Mouse (Mus musculus): Measurements from ENCODE around the gene Lzts2. TPM values are rescaled to one million over a fixed set of nuclear protein-coding genes. Genes with fewer than 3 reads are reported as not detected.
"Not testable (repeated sequence)": the region's sequence is repeated elsewhere in the genome, so short reads cannot be mapped to it uniquely, and the experiment has no call there.

Gene Lzts2
- polyA plus RNA-seq, 1 experiment: 39.9 TPM

DNA sequence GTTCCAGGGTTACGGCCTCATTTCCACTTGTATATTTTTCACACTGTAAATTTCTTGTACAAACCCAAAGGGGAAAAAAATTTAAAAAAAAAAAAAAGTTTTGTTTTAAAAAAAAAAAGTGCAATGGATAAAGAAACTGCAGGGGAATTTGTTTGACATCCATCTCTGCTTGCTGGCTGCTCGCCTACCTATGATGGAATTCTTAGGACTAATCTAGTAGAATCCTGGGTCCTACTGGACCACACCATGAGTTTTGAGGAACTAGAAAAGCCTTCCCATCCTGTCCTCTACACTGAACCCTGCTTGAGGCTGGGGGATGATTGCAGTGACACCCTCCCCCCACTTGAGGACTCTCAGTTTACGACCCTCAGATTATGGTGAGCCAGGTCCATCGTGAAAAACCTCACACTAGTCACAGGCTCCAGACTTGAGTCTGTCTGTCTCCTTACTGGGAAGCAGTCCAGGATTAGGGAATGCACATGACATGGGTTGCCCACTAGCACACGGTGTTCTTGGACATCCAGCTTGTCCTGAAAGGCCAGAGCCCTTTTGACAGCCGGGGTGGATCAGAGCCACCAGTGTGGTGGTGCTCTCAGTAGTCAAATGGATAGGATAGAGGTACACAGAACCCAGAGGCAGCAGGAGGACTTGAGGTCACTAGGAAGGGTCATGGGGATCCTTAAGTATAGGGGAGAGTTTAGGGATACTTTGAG lies 12.9 kb downstream of the Lzts2 start:
- TF ChIP-seq CTCF (IDR thresholded peaks at IDR 0.05; ENCODE audit: borderline replicate concordance, extremely low read depth, insufficient read depth, insufficient read length) (no peak), POLR2A (IDR thresholded peaks at IDR 0.05; ENCODE audit: borderline replicate concordance, extremely low read depth, insufficient read depth, insufficient read length, poor library complexity, severe bottlenecking) (no peak)
- no peak for DNase-seq (ENCODE audit: low read depth)

DNA sequence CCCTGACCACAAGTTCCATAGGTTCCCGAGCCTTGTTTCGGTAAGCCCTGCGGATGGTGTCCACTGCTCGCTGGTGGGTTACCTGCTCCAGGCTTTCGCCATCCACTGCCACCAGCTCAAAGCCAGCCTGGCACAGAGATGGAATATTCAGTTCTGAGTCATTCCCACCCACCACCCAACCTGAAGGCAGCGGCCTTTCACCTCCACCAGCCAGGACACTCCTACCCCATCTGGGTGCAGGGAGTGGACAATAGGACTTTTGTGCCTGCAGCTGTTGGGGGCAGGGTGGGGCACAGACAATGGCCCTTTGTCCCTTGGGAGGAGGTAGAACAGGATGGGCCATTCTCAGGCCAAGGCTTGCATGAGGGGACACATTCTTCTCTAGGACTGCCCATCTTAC lies 13.6 kb downstream of the Lzts2 start:
- no peak for TF ChIP-seq CTCF (IDR thresholded peaks at IDR 0.05; ENCODE audit: borderline replicate concordance, extremely low read depth, insufficient read depth, insufficient read length)
- TF ChIP-seq POLR2A (IDR thresholded peaks at IDR 0.05; ENCODE audit: borderline replicate concordance, extremely low read depth, insufficient read depth, insufficient read length, poor library complexity, severe bottlenecking): no peak
- no peak for DNase-seq (ENCODE audit: low read depth)

DNA sequence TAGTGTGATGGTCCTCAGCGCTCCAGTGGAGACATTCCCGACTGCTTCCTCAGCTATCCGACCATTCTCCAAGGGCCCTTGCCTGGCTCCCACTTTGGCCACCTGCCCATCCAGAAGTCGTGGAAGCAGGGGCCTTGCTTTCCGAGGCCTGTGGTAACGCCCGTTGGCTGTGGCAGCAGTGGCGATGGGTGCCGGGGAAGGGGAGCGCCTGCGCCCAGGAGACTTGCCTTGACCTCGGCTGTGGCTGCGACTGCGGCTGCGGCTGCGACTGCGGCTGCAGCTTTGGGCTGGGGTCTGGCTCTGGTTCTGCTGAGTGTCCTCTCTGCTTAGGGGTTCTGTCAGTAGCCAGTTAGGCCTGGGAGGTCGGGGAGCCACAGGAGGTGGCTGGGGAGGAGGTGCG lies 14.5 kb downstream of the Lzts2 start:
- no peak for DNase-seq (ENCODE audit: low read depth)
- TF ChIP-seq CTCF (IDR thresholded peaks at IDR 0.05; ENCODE audit: borderline replicate concordance, extremely low read depth, insufficient read depth, insufficient read length) (no peak), POLR2A (IDR thresholded peaks at IDR 0.05; ENCODE audit: borderline replicate concordance, extremely low read depth, insufficient read depth, insufficient read length, poor library complexity, severe bottlenecking) (no peak)

DNA sequence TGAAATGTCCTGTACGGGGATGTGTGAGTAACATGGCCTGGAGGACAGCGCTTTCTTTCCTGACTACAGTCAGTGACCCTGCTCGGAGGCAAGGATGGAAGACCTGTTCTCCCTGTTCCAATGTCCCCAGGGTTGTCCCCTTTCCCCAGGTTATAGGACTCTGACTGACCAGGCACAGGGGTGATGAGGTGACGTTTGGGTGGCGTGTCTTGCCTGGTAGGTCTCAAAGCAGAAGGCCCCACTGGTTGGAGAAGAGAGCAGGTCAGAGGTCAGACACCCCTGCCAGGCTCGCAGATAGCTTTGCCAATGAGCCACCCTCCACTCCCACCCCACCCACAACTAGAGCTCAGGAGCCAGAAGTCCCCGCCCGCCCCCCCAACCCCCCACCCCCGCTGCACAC lies 15.4 kb downstream of the Lzts2 start:
- TF ChIP-seq CTCF (IDR thresholded peaks at IDR 0.05; ENCODE audit: borderline replicate concordance, extremely low read depth, insufficient read depth, insufficient read length) (no peak), POLR2A (IDR thresholded peaks at IDR 0.05; ENCODE audit: borderline replicate concordance, extremely low read depth, insufficient read depth, insufficient read length, poor library complexity, severe bottlenecking) (no peak)
- DNase-seq (ENCODE audit: low read depth): no peak

DNA sequence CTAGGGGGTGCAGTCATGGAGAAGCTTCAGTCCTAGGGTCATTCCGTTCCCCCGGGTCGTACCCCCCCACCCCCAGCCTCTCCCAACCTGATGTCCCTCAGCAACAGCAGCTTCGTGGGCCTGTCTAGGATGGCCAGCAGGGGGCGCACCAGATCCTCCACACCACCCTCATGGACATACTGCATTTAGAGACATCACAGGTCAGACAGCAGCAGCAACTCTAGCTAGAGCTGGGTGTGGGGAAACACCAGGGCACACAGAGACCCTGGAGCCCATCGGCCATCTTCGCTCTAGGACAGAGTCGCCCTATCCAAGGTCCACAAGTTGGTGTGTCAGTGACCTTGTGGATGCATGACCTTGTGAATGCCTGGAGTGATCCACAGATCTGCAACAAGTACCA lies 15.9 kb downstream of the Lzts2 start:
- TF ChIP-seq CTCF (IDR thresholded peaks at IDR 0.05; ENCODE audit: borderline replicate concordance, extremely low read depth, insufficient read depth, insufficient read length) (peak; percentile 80), POLR2A (IDR thresholded peaks at IDR 0.05; ENCODE audit: borderline replicate concordance, extremely low read depth, insufficient read depth, insufficient read length, poor library complexity, severe bottlenecking) (no peak)
- DNase-seq (ENCODE audit: low read depth): no peak

DNA sequence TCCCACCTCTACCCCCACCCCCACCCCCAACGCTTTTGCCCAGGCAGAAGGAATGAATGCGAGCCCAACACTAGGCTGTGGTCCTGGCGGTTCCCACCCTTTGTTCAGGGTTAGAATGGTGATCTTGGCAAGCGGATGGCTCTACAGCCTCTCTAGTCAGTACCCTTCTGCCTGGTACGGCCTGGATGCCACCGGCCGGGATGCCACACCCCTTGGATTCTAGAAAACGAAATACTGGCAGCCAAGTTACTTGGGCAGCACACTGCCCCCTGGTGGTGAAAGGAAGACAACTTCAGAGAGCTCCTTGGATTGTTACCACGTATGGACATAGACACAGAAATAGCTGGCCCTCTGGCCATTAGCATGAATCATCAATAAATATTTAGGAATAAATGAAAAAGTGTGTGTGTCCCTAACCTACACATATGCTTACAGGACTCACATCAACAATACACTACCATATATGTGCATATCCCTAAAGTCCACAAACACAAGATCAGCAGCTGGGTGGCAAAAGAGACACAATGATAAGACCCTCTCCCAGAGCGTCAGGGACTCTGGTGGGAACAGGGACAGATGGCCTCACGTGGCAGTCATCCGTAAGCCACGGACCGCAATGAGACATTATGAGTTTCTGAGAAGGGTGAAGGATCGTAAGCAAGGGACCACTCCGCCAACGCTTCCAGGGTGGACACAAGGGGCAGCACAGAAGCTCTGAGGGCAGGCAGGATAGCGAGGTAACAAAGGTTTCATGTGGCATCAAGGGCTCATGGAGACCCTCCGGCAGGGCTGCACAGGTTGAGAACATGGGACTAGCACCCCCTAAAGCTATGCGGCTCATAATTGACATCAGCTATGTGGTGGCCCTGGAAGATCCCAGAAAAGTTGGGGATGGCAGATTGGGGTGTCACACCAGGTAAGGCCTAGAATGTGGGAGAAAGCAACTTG lies 16.8 kb downstream of the Lzts2 start:
- DNase-seq (ENCODE audit: low read depth): peak; percentile 90
- TF ChIP-seq POLR2A (IDR thresholded peaks at IDR 0.05; ENCODE audit: borderline replicate concordance, extremely low read depth, insufficient read depth, insufficient read length, poor library complexity, severe bottlenecking): no peak
- peak; percentile 88 for TF ChIP-seq CTCF (IDR thresholded peaks at IDR 0.05; ENCODE audit: borderline replicate concordance, extremely low read depth, insufficient read depth, insufficient read length)

DNA sequence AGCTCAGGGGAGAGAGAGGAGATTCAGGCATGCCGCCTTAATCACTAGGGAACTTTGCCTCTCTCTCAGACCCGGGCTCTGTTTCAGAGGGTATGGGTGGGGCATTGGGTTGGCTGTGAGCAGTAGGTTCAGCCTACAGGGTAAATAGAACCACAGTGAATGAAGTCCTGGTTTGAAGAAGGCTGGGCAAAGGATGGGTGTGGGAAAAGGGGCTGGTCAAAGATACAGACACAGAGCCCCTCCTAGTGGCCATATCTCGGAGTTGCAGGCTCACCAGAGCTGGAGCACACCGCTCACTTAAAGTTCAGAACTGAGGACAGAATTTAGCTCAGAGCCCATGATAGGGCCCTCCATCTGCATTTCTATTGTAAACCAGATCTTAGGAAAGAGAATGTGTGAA lies 17.6 kb downstream of the Lzts2 start:
- peak; percentile 82 for DNase-seq (ENCODE audit: low read depth)

DNA sequence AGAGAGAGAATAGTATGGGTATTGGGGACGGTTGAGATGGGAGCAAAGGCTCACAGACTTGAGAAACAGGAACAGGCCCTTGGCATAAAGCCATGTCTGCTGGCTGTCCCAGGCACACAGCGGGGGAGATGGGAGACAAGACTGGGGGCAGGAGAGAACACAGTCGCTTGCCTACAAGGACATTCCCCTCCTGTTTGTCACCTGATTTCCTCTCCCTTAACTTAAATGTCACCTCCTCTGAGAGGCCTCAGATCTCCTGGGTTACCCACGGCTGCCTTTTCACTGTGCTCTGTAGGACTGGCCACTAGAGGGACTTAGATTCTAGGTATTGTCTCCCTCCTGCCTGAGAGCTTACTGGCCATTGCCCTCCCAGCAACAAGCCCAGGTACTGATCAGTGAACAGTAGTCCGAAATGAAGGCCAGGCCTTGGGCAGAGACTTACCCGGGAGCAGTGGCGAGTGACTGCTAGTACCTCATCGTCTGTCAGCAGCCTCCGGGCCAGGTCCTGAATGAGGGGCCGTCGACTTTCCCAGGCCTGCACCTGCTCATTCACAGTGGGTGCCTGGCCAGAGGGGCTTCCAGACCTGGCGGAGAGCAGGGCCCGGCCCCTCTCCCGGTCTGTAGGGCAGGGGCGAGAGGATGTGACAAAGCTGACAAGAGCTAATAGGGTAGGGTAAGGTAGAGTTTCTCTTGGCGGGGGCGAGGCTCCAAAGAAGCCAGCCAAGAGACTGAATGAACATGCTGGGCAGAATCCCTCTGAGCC lies 18.5 kb downstream of the Lzts2 start:
- TF ChIP-seq CTCF (IDR thresholded peaks at IDR 0.05; ENCODE audit: borderline replicate concordance, extremely low read depth, insufficient read depth, insufficient read length) (peak; percentile 51; the same call in 1 of the 2 replicates), POLR2A (IDR thresholded peaks at IDR 0.05; ENCODE audit: borderline replicate concordance, extremely low read depth, insufficient read depth, insufficient read length, poor library complexity, severe bottlenecking) (no peak)
- no peak for DNase-seq (ENCODE audit: low read depth)

More for the DNA sequence above, 17.6 kb downstream of the Lzts2 start:
- no peak for TF ChIP-seq POLR2A (IDR thresholded peaks at IDR 0.05; ENCODE audit: borderline replicate concordance, extremely low read depth, insufficient read depth, insufficient read length, poor library complexity, severe bottlenecking)
- TF ChIP-seq CTCF (IDR thresholded peaks at IDR 0.05; ENCODE audit: borderline replicate concordance, extremely low read depth, insufficient read depth, insufficient read length): peak; percentile 86

DNA sequence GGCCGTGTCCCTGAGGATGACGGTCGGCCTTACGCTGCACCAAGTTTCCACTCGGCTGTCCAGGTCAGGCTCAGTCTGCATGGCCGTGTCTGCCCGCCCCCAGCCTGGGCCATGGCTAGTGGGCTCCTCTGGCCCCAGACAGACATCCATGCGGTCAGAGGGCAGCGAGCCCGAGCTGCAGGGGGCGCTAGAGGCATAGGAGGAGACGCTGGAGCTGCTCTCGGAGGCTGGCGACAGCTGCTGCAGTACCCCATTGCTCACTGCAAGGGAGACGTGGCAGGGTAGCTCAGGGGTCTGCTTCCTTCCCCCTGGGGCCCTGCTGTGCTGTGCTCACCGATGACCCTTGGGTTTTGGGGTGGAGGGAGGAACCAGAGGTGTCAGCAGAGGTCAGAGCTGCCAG lies 22.7 kb downstream of the Lzts2 start:
- no peak for TF ChIP-seq POLR2A (IDR thresholded peaks at IDR 0.05; ENCODE audit: borderline replicate concordance, extremely low read depth, insufficient read depth, insufficient read length, poor library complexity, severe bottlenecking)
- TF ChIP-seq CTCF (IDR thresholded peaks at IDR 0.05; ENCODE audit: borderline replicate concordance, extremely low read depth, insufficient read depth, insufficient read length): peak; percentile 23; the same call in 1 of the 2 replicates
- DNase-seq (ENCODE audit: low read depth): no peak

DNA sequence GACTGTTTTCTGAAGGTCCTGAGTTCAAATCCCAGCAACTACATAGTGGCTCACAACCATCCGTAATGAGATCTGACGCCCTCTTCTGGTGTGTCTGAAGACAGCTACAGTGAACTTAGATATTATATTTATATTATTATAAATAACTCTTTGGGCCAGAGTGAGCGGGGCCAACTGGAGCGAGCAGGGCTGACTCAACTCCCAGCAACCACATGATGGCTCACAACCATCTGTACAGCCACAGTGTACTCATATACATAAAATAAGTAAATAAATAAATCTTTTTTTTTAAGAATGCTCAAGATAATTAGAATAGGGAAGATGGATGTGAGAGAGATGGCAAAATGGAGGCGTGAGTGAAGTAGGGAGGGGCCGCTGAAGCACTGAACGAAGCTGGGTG lies 24.0 kb downstream of the Lzts2 start:
- not testable (repeated sequence) for DNase-seq (ENCODE audit: low read depth)

DNA sequence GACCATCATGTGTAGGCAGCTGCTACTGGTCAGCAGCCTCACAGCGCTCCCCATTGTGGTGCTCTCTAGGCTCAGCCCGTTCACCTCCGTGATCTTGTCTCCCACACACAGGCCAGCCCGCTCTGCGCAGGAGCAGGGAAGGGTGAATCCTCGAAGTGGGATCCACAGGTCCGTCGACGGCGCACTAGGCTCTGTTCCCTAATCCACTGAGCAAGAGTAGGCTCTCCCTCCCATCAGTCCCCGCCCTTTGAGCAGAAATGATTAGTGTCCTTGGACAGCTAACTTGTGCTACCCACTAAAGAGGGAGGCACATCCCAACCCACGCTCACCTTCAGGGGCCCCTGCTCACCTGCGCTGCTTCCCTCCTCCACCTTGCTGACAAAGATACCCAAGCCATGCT lies 26.0 kb downstream of the Lzts2 start:
- no peak for TF ChIP-seq POLR2A (IDR thresholded peaks at IDR 0.05; ENCODE audit: borderline replicate concordance, extremely low read depth, insufficient read depth, insufficient read length, poor library complexity, severe bottlenecking)
- no peak for TF ChIP-seq CTCF (IDR thresholded peaks at IDR 0.05; ENCODE audit: borderline replicate concordance, extremely low read depth, insufficient read depth, insufficient read length)
- DNase-seq (ENCODE audit: low read depth): no peak

Data from brain, embryonic 14.5 days (tissue).